Mouse (Mus musculus): ENCODE results near the gene Nav1.

GRCm38 (mm10) chr1:135553615-135554014 is 53.5 kb downstream of the Nav1 start:
- TF ChIP-seq CTCF (IDR thresholded peaks at IDR 0.05; ENCODE audit: low read depth, low read length), result no peak
- TF ChIP-seq POLR2A (IDR thresholded peaks at IDR 0.05; ENCODE audit: extremely low read depth, insufficient read depth, low read length), result no peak

Data from liver, adult 2 months (tissue).